Mouse (Mus musculus) embryonic facial prominence, embryonic 13.5 days (tissue): Measurements from ENCODE around the gene Mok. TPM values are rescaled to one million over a fixed set of nuclear protein-coding genes. Genes with fewer than 3 reads are reported as not detected.

Source experiments
- ATAC-seq: fragments of 200-750 bp; cut with Nextera tagmentation; 2 replicates; pipeline ENCODE4 v1.8.0; 2017; ENCODE audit warnings: low read depth; ENCODE audit not compliant: insufficient number of reproducible peaks, insufficient read depth, low FRiP score, low TSS enrichment
- H3K27ac ChIP-seq: fragments of 300-500 bp; sonication (generic); 2 replicates; pipeline ENCODE4 v1.5.1; 2015; ENCODE audit warnings: moderate library complexity, mild to moderate bottlenecking, inconsistent platforms
- H3K27me3 ChIP-seq: fragments of 300-500 bp; sonication (generic); 2 replicates; pipeline ENCODE4 v1.6.1; 2015; ENCODE audit warnings: mild to moderate bottlenecking, inconsistent platforms
- H3K36me3 ChIP-seq: fragments of 300-500 bp; sonication (generic); 2 replicates; pipeline ENCODE4 v1.6.1; 2015; ENCODE audit warnings: mild to moderate bottlenecking, inconsistent platforms
- H3K4me1 ChIP-seq: fragments of 300-500 bp; sonication (generic); 2 replicates; pipeline ENCODE4 v1.6.1; 2015; ENCODE audit warnings: inconsistent platforms
- H3K4me2 ChIP-seq: fragments of 300-500 bp; sonication (generic); 2 replicates; pipeline ENCODE4 v1.6.1; 2015; ENCODE audit warnings: moderate library complexity, mild to moderate bottlenecking, inconsistent platforms
- H3K4me3 ChIP-seq: fragments of 300-500 bp; sonication (generic); 2 replicates; pipeline ENCODE4 v1.5.1; 2015; ENCODE audit warnings: mild to moderate bottlenecking, inconsistent platforms
- H3K9ac ChIP-seq: fragments of 300-500 bp; sonication (generic); 2 replicates; pipeline ENCODE4 v1.6.1; 2015; ENCODE audit warnings: mild to moderate bottlenecking, inconsistent platforms
- H3K9me3 ChIP-seq: fragments of 300-500 bp; sonication (generic); 2 replicates; pipeline ENCODE4 v1.6.1; 2016; ENCODE audit warnings: inconsistent platforms
- whole genome bisulfite sequencing: fragments of 180-500 bp; shearing (Covaris S2); methylation state at CpG from one replicate; pipeline ENCODE4 v1.1.7; 2015; ENCODE audit warnings: mixed read lengths; 5-methylcytosine and 5-hydroxymethylcytosine counted together
- polyA plus RNA-seq: library from polyadenylated mRNA; unstranded; fragments of >200 nt; fragmentation: Nextera tagmentation; extraction: Ambion mirVana; gene quantifications from 2 replicates; pipeline ENCODE4 v1.2.1, GENCODE M21; 2015

Mok gene
- polyA plus RNA-seq = 6.5 and 7.3 TPM in 2 replicates

DNA sequence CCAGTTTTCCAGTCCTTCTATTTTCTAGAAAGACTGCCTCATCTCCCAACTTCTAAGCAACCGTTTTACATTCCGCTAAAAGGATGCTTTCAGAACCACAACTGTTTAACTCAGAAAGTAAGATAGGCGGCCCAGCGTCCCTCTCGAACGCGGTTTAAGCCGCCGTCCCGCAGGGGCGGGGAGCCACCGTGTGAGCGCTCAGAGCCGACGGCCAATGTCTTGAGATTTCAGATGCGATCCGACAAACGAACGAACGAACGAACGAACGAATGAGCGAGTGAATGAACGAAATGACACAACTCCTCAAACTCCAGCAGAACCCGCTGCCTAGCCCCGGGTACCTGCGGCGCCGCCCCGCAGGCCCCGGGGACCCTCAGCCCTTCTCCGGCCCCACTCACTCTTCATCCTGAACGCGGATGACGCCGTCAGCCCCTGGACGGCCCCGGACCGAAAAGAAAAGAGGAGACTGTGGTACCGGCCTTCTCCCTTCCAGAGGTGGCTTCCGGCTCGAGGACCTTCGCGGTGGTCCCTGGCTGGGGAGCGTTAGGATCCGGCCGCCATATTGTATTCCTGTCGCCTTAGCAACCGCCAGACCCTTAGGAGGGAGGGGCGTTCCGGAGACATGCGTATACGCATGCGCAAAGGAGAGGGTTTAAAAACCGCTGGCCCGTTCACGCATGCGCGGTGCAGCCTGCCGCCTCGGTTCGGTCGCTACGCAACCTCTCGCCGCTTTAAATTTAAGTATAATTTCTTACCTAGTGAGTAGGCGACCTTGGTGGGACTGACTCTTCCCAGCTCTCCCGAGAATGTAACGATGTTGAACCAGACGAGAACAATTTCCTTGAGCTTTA, at the start of gene Mok:
Gene Mok, minus strand, starts transcription at position 592 of the 851 bp plus-strand sequence.
- WGBS = under 1% methylated on average over 71 of the region's 71 CpGs
- Histone ChIP-seq H3K36me3 (no peaks in the 10 kb centered on the region), H3K4me2 (peak within 1 kb of the TSS; percentile 65), H3K27me3 (0 out of 2 replicates have a peak, but pooled peaks cover 3% of the 10 kb centered on the region), H3K27ac (peak within 1 kb of the TSS; percentile 12; the same call in 1 of the 2 replicates), H3K4me1 (peaks cover 27% of the 10 kb centered on the region), H3K4me3 (peak within 1 kb of the TSS; percentile 73), H3K9me3 (no peaks in the 10 kb centered on the region), H3K9ac (peak within 1 kb of the TSS; percentile 76)
- peak; percentile 69; the same call in 1 of the 2 replicates for ATAC-seq

GRCm38 (mm10) chr12:110889036-110890020, 48.6 kb upstream of the Mok start, which contains the start of the genes Cinp and Tecpr2:
Gene Cinp (minus strand): TSS chr12:110889145.
Gene Tecpr2 (plus strand): TSS chr12:110889264.
- Histone ChIP-seq H3K4me3 (peak within 1 kb of the TSS; percentile 79), H3K36me3 (no peaks in the 10 kb centered on the region), H3K27me3 (no peaks in the 10 kb centered on the region), H3K27ac (peak within 1 kb of the TSS; percentile 85), H3K9me3 (no peaks in the 10 kb centered on the region), H3K4me2 (peak within 1 kb of the TSS; percentile 88), H3K9ac (peak within 1 kb of the TSS; percentile 84), H3K4me1 (peaks cover 17% of the 10 kb centered on the region)
- under 1% methylated on average over 69 of the region's 74 CpGs for WGBS
- ATAC-seq = peak; percentile 99

DNA sequence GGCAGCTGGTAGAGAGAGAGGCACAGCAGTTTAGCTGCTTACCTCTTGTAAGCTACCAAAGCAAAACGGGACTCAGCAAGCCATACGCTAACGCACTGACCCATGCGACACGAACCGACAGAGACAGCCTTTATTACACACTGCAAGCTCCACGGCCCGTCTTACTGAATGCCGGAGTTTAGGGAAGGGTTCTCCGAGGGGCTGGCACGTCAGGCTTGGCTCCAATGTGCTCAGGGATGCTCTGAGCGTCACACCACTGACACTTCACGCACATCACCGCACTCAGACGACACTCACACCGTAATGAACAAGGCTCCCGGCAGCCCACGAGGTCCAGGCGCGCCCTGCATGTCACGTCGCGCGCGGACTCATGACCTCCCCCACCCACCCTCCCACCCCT, 47.9 kb upstream of the Mok start:
- peak overlapping the region; percentile 79 for H3K4me3 ChIP-seq
- peak; percentile 26; the same call in 1 of the 2 replicates for ATAC-seq
- under 1% methylated on average over 25 of the region's 25 CpGs for WGBS
- no peaks in the 10 kb centered on the region for H3K9me3 ChIP-seq
- H3K4me1 ChIP-seq = peaks cover 17% of the 10 kb centered on the region
- H3K27ac ChIP-seq = 0 out of 2 replicates have a peak overlapping the region, but pooled peaks have one; percentile 85
- peak overlapping the region; percentile 88 for H3K4me2 ChIP-seq
- peaks cover 3% of the 10 kb centered on the region for H3K36me3 ChIP-seq
- H3K27me3 ChIP-seq = no peaks in the 10 kb centered on the region
- peak overlapping the region; percentile 84 for H3K9ac ChIP-seq

- 0 out of 2 replicates have a peak overlapping the region, but pooled peaks have one; percentile 85 for H3K27ac ChIP-seq
- 43% methylated on average over 12 of the region's 12 CpGs for WGBS
- peak overlapping the region; percentile 79 for H3K4me3 ChIP-seq
- ATAC-seq = no peak
- H3K9me3 ChIP-seq = no peaks in the 10 kb centered on the region
- H3K9ac ChIP-seq = peak overlapping the region; percentile 84
- peaks cover 17% of the 10 kb centered on the region for H3K4me1 ChIP-seq
- H3K36me3 ChIP-seq = peaks cover 8% of the 10 kb centered on the region
- H3K4me2 ChIP-seq = peak overlapping the region; percentile 88
- H3K27me3 ChIP-seq = no peaks in the 10 kb centered on the region
Observed at GRCm38 (mm10) chr12:110888106-110888505, 47.4 kb upstream of the Mok start.

GRCm38 (mm10) chr12:110885251-110885650, 44.5 kb upstream of the Mok start:
- ATAC-seq = no peak

GRCm38 (mm10) chr12:110882291-110882690, 41.6 kb upstream of the Mok start:
- H3K9ac ChIP-seq = no peak overlapping the region
- H3K9me3 ChIP-seq = no peaks in the 10 kb centered on the region
- no peak for ATAC-seq
- H3K4me3 ChIP-seq = no peak overlapping the region
- no peaks in the 10 kb centered on the region for H3K4me1 ChIP-seq
- peaks cover 60% of the 10 kb centered on the region for H3K36me3 ChIP-seq
- H3K27ac ChIP-seq = no peak overlapping the region
- H3K4me2 ChIP-seq = no peak overlapping the region
- WGBS = 87% methylated on average over 7 of the region's 7 CpGs
- H3K27me3 ChIP-seq = no peaks in the 10 kb centered on the region

More at GRCm38 (mm10) chr12:110885251-110885650, 44.5 kb upstream of the Mok start:
- H3K36me3 ChIP-seq = peaks cover 34% of the 10 kb centered on the region
- H3K9ac ChIP-seq = no peak overlapping the region
- 97% methylated on average over 2 of the region's 2 CpGs for WGBS
- H3K27me3 ChIP-seq = no peaks in the 10 kb centered on the region
- H3K4me2 ChIP-seq = no peak overlapping the region
- H3K4me1 ChIP-seq = peaks cover 15% of the 10 kb centered on the region
- H3K9me3 ChIP-seq = no peaks in the 10 kb centered on the region
- H3K4me3 ChIP-seq = no peak overlapping the region
- H3K27ac ChIP-seq = no peak overlapping the region

- H3K27ac ChIP-seq = no peak overlapping the region
- WGBS = 88% methylated on average over 2 of the region's 2 CpGs
- no peak overlapping the region for H3K4me3 ChIP-seq
- H3K4me2 ChIP-seq = no peak overlapping the region
- H3K4me1 ChIP-seq = no peaks in the 10 kb centered on the region
- H3K36me3 ChIP-seq = peaks cover 92% of the 10 kb centered on the region
- H3K9ac ChIP-seq = no peak overlapping the region
- H3K27me3 ChIP-seq = no peaks in the 10 kb centered on the region
- ATAC-seq = no peak
- H3K9me3 ChIP-seq = no peaks in the 10 kb centered on the region
Observed at GRCm38 (mm10) chr12:110875351-110875750, 34.6 kb upstream of the Mok start.

GRCm38 (mm10) chr12:110871247-110871646, 30.5 kb upstream of the Mok start:
- no peak overlapping the region for H3K9ac ChIP-seq
- ATAC-seq = no peak
- H3K9me3 ChIP-seq = no peaks in the 10 kb centered on the region
- H3K4me3 ChIP-seq = no peak overlapping the region
- no peak overlapping the region for H3K4me2 ChIP-seq
- no peaks in the 10 kb centered on the region for H3K4me1 ChIP-seq
- no peak overlapping the region for H3K27ac ChIP-seq
- 92% methylated on average over 5 of the region's 5 CpGs for WGBS
- peaks cover 90% of the 10 kb centered on the region for H3K36me3 ChIP-seq
- H3K27me3 ChIP-seq = no peaks in the 10 kb centered on the region

GRCm38 (mm10) chr12:110870107-110870506, 29.4 kb upstream of the Mok start:
- Histone ChIP-seq H3K4me3 (no peak overlapping the region), H3K27ac (no peak overlapping the region), H3K9me3 (no peaks in the 10 kb centered on the region), H3K9ac (no peak overlapping the region), H3K4me1 (no peaks in the 10 kb centered on the region), H3K27me3 (no peaks in the 10 kb centered on the region), H3K4me2 (no peak overlapping the region), H3K36me3 (peaks cover 88% of the 10 kb centered on the region)
- ATAC-seq = no peak
- WGBS = 92% methylated on average over 4 of the region's 4 CpGs

DNA sequence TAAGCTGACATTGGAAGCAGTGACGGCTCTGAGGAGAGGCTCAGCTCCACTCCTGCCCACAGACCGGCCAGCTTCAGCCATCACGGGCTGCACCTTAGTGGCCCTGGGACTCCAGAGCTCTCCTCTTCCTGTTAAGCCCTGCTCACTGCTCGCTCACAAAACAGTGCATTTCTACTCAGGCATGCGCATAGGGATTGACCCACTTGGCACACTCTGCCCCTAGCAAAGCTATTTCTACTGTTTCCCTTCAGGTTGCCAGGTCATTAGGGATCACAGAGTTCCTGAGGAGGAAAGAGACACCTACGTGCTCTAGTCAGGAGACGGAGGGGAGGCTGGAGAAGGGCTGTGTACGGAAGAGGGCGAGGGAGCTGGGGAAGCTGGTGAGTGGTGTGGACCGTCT, 25.2 kb upstream of the Mok start:
- no peaks in the 10 kb centered on the region for H3K4me1 ChIP-seq
- H3K9ac ChIP-seq = 0 out of 2 replicates have a peak overlapping the region, but pooled peaks have one; percentile 11
- WGBS = 88% methylated on average over 10 of the region's 10 CpGs
- H3K27me3 ChIP-seq = no peaks in the 10 kb centered on the region
- no peak for ATAC-seq
- H3K4me3 ChIP-seq = no peak overlapping the region
- H3K9me3 ChIP-seq = no peaks in the 10 kb centered on the region
- no peak overlapping the region for H3K27ac ChIP-seq
- peaks cover 81% of the 10 kb centered on the region for H3K36me3 ChIP-seq
- H3K4me2 ChIP-seq = no peak overlapping the region

- H3K4me1 ChIP-seq = no peaks in the 10 kb centered on the region
- WGBS = 72% methylated on average over 6 of the region's 6 CpGs
- no peaks in the 10 kb centered on the region for H3K27me3 ChIP-seq
- H3K9me3 ChIP-seq = no peaks in the 10 kb centered on the region
- H3K36me3 ChIP-seq = peaks cover 78% of the 10 kb centered on the region
- no peak overlapping the region for H3K27ac ChIP-seq
- ATAC-seq = no peak
- H3K4me3 ChIP-seq = no peak overlapping the region
- no peak overlapping the region for H3K4me2 ChIP-seq
- H3K9ac ChIP-seq = 0 out of 2 replicates have a peak overlapping the region, but pooled peaks have one; percentile 11
Observed at GRCm38 (mm10) chr12:110865571-110865970, 24.8 kb upstream of the Mok start.
